Mouse (Mus musculus) neural tube, embryonic 14.5 days (tissue): ENCODE data around the gene Creld2. TPM values are rescaled to one million over a fixed set of nuclear protein-coding genes. Genes with fewer than 3 reads are reported as not detected.

Experiments
- ATAC-seq: fragments of 200-750 bp; cut with Nextera tagmentation; 2 replicates; pipeline ENCODE4 v1.8.0; 2017; ENCODE audit warnings: low read depth, mild to moderate bottlenecking, moderate TSS enrichment, moderate library complexity
- H3K27ac ChIP-seq: fragments of 300-500 bp; sonication (generic); 2 replicates; pipeline ENCODE4 v1.5.1; 2014; ENCODE audit warnings: low read depth, mild to moderate bottlenecking, control low read depth, low read length, moderate library complexity, mixed read lengths
- H3K27me3 ChIP-seq: fragments of 300-500 bp; sonication (generic); 2 replicates; pipeline ENCODE4 v1.6.1; 2014; ENCODE audit warnings: low read length; ENCODE audit not compliant: control insufficient read depth, insufficient read depth
- H3K36me3 ChIP-seq: fragments of 300-500 bp; sonication (generic); 2 replicates; pipeline ENCODE4 v1.6.1; 2014; ENCODE audit warnings: low read length, mixed read lengths; ENCODE audit not compliant: control insufficient read depth, insufficient read depth
- H3K4me1 ChIP-seq: fragments of 300-500 bp; sonication (generic); 2 replicates; pipeline ENCODE4 v1.6.1; 2014; ENCODE audit warnings: low read length; ENCODE audit not compliant: control insufficient read depth, insufficient read depth
- H3K4me2 ChIP-seq: fragments of 300-500 bp; sonication (generic); 2 replicates; pipeline ENCODE4 v1.6.1; 2014; ENCODE audit warnings: mild to moderate bottlenecking, low read depth, low read length, control low read depth
- H3K4me3 ChIP-seq: fragments of 300-500 bp; sonication (generic); 2 replicates; pipeline ENCODE4 v1.5.1; 2014; ENCODE audit warnings: low read depth, low read length, control low read depth, mixed read lengths
- H3K9ac ChIP-seq: fragments of 300-500 bp; sonication (generic); replicated peaks from 2 replicates; pipeline ENCODE4 v1.6.1; 2014; ENCODE audit warnings: low read depth, mild to moderate bottlenecking, control low read depth, low read length, mixed read lengths
- H3K9me3 ChIP-seq: fragments of 300-500 bp; sonication (generic); 2 replicates; pipeline ENCODE4 v1.6.1; 2016; ENCODE audit warnings: low read length; ENCODE audit not compliant: control insufficient read depth
- WGBS: fragments of 180-500 bp; shearing (Covaris S2); extraction: QIAGEN DNeasy Blood & Tissue Kit; methylation state at CpG from one replicate; pipeline ENCODE4 v1.1.7; 2014; 5-methylcytosine and 5-hydroxymethylcytosine counted together
- polyA plus RNA-seq: library from polyadenylated mRNA; unstranded; fragments of >200 nt; fragmentation: Nextera tagmentation; extraction: Ambion mirVana; gene quantifications from 2 replicates; pipeline ENCODE4 v1.2.1, GENCODE M21; 2014

Creld2 gene
- polyA plus RNA-seq, 1 experiment from 2014 or later: 58.6 TPM

DNA sequence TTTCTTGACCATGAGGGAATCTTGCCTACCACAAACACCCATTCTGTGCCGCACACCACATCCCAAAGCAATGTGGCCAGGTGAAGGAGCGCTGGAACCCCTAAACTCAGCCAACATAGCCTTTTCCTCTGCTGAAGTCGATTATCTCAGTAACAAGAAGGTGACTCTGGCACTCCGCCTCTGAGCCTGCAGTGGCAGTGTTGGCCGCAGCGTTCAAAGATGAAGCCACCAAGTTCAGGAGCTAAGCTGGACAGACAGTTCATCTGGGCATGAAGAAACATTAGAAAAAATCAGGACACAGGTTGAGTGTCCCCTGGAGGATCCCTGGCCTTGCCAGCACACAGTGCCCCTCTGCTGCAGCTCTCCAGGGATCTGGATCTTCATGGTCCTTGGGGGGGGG, 8.0 kb downstream of the Creld2 start:
- no peaks in the 10 kb centered on the region for H3K9me3 ChIP-seq
- 90% methylated on average over 6 of the region's 6 CpGs for whole genome bisulfite sequencing
- ATAC-seq: no peak
- no peak overlapping the region for H3K9ac ChIP-seq
- no peaks in the 10 kb centered on the region for H3K4me1 ChIP-seq
- no peak overlapping the region for H3K27ac ChIP-seq
- peaks cover 37% of the 10 kb centered on the region for H3K36me3 ChIP-seq
- no peak overlapping the region for H3K4me3 ChIP-seq
- no peaks in the 10 kb centered on the region for H3K27me3 ChIP-seq
- H3K4me2 ChIP-seq: no peak overlapping the region

DNA sequence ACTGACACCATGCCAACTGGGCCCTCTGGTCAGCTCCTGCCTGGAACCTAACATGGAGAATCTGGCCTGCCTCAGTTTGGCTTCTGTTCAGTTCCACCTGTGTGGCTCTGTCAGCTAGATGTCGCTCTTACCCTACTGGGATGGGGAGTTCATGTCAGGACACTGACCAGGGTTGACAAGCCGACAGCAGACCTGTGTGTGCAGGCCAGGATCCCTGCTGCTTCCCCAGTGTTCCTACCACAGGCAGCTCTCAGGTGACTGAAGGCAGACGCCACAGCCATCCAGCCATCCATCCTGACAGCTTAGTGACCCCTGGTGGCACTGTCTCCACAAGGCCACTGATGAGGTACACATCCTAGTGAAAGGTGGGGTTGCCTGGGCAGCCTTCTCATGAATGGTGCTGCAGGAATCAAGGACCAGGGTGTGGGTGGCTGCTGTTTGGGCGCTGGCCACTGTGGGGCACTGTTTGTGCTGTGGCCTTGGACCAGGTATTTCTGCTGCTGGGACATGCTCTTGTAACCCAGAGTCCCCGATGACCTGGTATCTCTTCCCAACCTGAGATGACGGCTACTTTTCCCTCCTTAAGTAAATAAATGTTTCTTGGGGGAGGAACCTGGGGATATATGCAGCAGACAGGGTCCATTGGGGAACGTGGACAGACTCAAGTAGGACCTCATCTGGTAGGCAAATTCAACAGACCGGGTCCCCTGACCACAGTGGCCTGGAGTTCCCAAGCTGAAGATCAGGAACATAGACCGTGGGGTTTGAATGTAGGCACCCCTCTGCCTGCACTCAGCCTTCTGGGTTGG, 8.7 kb downstream of the Creld2 start:
- Histone ChIP-seq H3K4me3 (no peak overlapping the region), H3K27me3 (no peaks in the 10 kb centered on the region), H3K36me3 (peaks cover 32% of the 10 kb centered on the region), H3K9ac (no peak overlapping the region), H3K27ac (no peak overlapping the region), H3K9me3 (no peaks in the 10 kb centered on the region), H3K4me1 (no peaks in the 10 kb centered on the region), H3K4me2 (no peak overlapping the region)
- ATAC-seq: peak; percentile 25; the same call in 1 of the 2 replicates
- WGBS: 29% methylated on average over 9 of the region's 9 CpGs

DNA sequence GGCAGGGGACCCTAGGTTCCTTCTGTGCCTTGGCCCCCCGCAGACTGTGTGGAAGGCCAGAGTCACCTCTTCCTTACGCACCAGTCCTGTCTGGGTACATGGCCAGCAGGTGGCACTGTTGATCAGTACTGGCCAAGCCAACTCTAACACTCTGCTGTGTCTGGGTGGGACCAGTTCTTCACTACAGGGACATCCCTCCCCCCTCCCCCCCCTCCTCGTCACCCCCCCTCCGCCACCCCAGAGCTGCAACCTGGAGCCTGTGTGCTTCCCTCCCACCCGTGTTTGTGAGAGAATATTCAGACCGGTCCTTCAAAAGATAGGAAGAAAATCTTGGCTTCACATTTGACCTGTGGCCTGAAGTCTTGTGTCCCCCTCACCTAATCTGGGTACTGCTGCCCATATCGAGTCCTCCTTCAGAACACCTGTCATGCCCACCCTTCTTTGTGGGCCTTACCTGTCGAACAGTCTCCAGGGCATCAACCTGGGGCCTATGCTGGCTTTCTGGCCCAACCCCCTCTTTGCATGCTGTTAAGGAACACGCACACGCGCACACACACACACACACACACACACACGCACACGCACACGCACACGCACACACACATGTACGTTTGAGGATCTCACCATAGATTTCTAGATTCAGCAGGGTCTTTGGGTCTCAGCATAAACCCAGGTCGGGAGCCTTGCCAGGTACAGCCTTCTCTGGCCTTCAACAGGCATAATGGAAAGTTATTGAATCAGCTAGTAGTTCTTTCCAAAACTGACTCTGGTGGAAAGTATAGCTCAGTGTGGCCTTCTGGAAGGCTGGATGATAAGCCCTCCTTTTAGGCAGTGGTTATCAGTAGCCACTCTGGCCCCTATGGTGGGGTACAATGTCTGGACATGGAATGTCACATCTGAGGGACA, 9.6 kb downstream of the Creld2 start:
- Histone ChIP-seq H3K4me1 (no peaks in the 10 kb centered on the region), H3K27ac (no peak overlapping the region), H3K36me3 (peaks cover 28% of the 10 kb centered on the region), H3K27me3 (no peaks in the 10 kb centered on the region), H3K4me2 (no peak overlapping the region), H3K4me3 (no peak overlapping the region), H3K9me3 (no peaks in the 10 kb centered on the region), H3K9ac (no peak overlapping the region)
- peak; percentile 91 for ATAC-seq
- WGBS: 59% methylated on average over 17 of the region's 17 CpGs

DNA sequence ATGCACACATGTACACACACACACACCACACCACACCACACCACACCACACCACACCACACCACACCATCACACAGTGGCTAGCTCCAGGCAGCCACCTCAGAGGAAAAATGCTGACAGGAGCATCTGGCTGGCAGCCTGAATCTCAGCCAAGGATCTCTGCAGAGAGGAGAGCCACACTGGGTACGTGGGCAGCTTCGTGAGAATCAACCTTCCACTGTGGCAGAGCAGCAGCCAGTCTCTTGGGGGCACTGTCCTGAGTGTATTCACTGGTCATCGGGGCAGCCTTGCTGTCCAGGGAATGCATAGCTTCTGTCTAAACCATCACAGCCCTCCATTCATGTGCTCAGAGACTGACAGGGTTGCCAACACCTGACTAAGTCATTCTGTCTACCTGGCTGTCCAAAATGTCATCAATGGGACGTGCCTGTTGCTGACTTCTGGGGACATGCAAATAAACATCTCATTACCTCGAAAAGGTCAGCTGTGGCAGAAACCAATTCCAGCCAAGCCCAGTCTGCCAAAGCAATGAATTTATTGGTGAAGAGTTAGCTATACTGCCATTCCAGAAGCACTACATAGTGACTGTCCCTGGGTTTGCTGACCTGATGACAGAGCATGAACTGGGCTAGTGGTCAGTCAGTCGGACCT, 10.5 kb downstream of the Creld2 start:
- no peak for ATAC-seq
- no peaks in the 10 kb centered on the region for H3K9me3 ChIP-seq
- H3K36me3 ChIP-seq: peaks cover 20% of the 10 kb centered on the region
- no peak overlapping the region for H3K9ac ChIP-seq
- no peaks in the 10 kb centered on the region for H3K4me1 ChIP-seq
- WGBS: 82% methylated on average over 6 of the region's 6 CpGs
- no peak overlapping the region for H3K4me2 ChIP-seq
- no peaks in the 10 kb centered on the region for H3K27me3 ChIP-seq
- no peak overlapping the region for H3K4me3 ChIP-seq
- no peak overlapping the region for H3K27ac ChIP-seq

DNA sequence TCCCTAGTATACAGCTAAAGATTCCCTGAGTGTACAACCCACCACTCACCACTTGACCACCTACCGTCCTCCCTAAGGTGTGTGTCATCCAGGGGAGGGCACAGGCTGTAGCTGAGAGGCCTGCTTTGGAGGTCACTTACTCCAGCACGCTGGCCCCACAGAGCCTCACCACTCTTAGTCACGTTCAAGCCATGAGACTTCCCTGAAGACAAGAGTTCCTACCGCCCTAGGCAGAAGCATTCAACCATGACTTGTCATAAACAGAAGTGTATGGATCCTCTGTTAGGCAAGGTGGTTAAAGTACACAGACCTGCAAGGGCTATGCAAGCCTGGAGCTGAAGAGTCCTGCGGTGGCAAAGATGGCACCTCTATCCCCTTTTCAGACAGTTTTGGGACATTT, 11.2 kb downstream of the Creld2 start:
- ATAC-seq: no peak
- no peaks in the 10 kb centered on the region for H3K4me1 ChIP-seq
- no peak overlapping the region for H3K4me3 ChIP-seq
- H3K36me3 ChIP-seq: peaks cover 13% of the 10 kb centered on the region
- H3K4me2 ChIP-seq: no peak overlapping the region
- WGBS: 81% methylated on average over 5 of the region's 5 CpGs
- H3K27ac ChIP-seq: no peak overlapping the region
- no peak overlapping the region for H3K9ac ChIP-seq
- H3K9me3 ChIP-seq: no peaks in the 10 kb centered on the region
- H3K27me3 ChIP-seq: no peaks in the 10 kb centered on the region

DNA sequence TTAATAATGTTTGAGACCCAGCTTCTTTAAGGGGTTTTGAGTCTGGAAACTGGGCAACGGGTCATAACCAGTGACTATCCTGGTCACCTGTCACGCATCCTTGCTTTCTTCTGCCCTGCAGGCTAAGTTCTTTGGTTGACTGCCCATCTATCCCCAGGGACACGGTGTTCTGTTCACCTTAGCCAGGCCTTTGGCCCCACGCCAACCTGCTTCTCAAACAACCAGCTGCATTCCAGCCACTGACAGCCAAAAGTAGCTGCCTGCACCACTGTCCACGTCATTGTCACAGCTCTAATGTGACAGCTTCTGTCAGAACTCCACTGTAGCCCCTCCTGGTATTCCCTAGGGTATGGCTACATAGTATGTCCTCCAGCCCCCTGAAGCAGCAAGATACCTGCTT, 12.0 kb downstream of the Creld2 start:
- no peak overlapping the region for H3K9ac ChIP-seq
- H3K4me3 ChIP-seq: no peak overlapping the region
- no peak for ATAC-seq
- WGBS: 68% methylated on average over 5 of the region's 5 CpGs
- no peaks in the 10 kb centered on the region for H3K9me3 ChIP-seq
- no peaks in the 10 kb centered on the region for H3K4me1 ChIP-seq
- no peak overlapping the region for H3K4me2 ChIP-seq
- H3K36me3 ChIP-seq: peaks cover 7% of the 10 kb centered on the region; the same call in 1 of the 2 replicates
- no peaks in the 10 kb centered on the region for H3K27me3 ChIP-seq
- no peak overlapping the region for H3K27ac ChIP-seq

DNA sequence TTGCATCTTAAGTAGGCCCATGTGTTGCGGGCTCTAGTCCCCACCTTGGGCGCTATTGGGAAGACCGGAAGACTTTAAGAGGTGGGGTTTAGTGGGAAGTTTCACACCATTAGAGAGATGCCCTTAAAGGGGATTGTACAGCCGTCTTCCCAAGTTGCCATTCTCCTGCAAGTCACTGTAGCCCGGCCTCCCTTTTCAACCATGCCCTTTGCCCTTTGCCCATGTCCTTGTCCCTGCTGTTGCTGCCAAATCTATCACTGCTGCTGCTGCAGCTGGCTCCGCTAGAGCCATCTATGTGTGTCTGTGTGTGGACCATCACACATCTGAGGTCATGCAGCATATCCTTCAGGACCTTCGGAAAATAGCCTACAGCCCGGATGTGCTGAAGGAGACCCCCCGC, 13.1 kb downstream of the Creld2 start:
- no peak overlapping the region for H3K27ac ChIP-seq
- no peaks in the 10 kb centered on the region for H3K27me3 ChIP-seq
- H3K4me2 ChIP-seq: no peak overlapping the region
- H3K9ac ChIP-seq: no peak overlapping the region
- ATAC-seq: no peak
- WGBS: 79% methylated on average over 9 of the region's 9 CpGs
- H3K9me3 ChIP-seq: no peaks in the 10 kb centered on the region
- H3K36me3 ChIP-seq: no peaks in the 10 kb centered on the region
- no peak overlapping the region for H3K4me3 ChIP-seq
- H3K4me1 ChIP-seq: 0 out of 2 replicates have a peak, but pooled peaks cover 3% of the 10 kb centered on the region

DNA sequence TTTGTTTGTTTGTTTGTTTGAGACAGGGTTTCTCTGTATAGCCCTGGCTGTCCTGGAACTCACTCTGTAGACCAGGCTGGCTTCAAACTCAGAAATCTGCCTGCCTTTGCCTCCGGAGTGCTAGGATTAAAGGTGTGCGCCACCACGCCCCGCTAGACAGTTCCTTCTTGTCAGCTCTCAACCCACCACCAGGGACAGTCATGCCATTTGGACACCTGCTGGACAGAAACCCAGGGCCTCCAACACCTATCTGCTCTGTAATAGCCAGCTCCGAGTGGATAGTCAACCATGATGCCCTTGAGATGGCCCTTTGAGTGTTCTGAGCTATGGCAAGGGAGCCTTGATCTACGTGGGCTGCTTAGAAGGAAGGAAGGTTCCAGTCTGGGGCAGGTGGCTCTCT, 16.6 kb downstream of the Creld2 start:
- ATAC-seq: no peak
- 84% methylated on average over 6 of the region's 6 CpGs for WGBS

More for the DNA sequence above, 16.6 kb downstream of the Creld2 start:
- Histone ChIP-seq H3K9me3 (no peaks in the 10 kb centered on the region), H3K4me3 (no peak overlapping the region), H3K36me3 (no peaks in the 10 kb centered on the region), H3K27ac (no peak overlapping the region), H3K9ac (no peak overlapping the region), H3K4me1 (peaks cover 13% of the 10 kb centered on the region; the same call in 1 of the 2 replicates), H3K27me3 (no peaks in the 10 kb centered on the region), H3K4me2 (no peak overlapping the region)
